Mouse (Mus musculus) heart, adult 8-10 months (tissue): ENCODE results near the gene Gpr107. TPM values are rescaled to one million over a fixed set of nuclear protein-coding genes. Genes with fewer than 3 reads are reported as not detected.

ENCODE experiments used
- DNase-seq: peaks from one replicate; pipeline ENCODE4 v3.0.0; 2022; ENCODE audit warnings: low spot score
- total RNA-seq, 4 experiments: library from RNA; stranded (reverse); gene quantifications; 2 replicates each; pipeline ENCODE4 v1.2.4; 2022

Gene Gpr107
- total RNA-seq, 4 experiments from 2014 or later = 27.1 to 34.5 (median 29.8) TPM

GRCm38 (mm10) chr2:31198621-31199020 is 46.5 kb downstream of the Gpr107 start:
- no peak for DNase-seq

GRCm38 (mm10) chr2:31200051-31200450 is 47.9 kb downstream of the Gpr107 start:
- no peak for DNase-seq

GRCm38 (mm10) chr2:31201851-31202250 is 49.7 kb downstream of the Gpr107 start:
- DNase-seq = no peak

- no peak for DNase-seq
These were observed 50.2 kb downstream of the Gpr107 start for GRCm38 (mm10) chr2:31202357-31202756.

GRCm38 (mm10) chr2:31202956-31203355 is 50.8 kb downstream of the Gpr107 start:
- no peak for DNase-seq

GRCm38 (mm10) chr2:31204677-31205076 is 52.6 kb downstream of the Gpr107 start:
- DNase-seq = no peak

- no peak for DNase-seq
These were observed 54.1 kb downstream of the Gpr107 start for GRCm38 (mm10) chr2:31206211-31206610.

GRCm38 (mm10) chr2:31206882-31207281 is 54.8 kb downstream of the Gpr107 start:
- no peak for DNase-seq

GRCm38 (mm10) chr2:31208544-31209142 is 56.5 kb downstream of the Gpr107 start:
- no peak for DNase-seq

GRCm38 (mm10) chr2:31209525-31209924 is 57.4 kb downstream of the Gpr107 start:
- no peak for DNase-seq

GRCm38 (mm10) chr2:31210144-31210847 is 58.2 kb downstream of the Gpr107 start:
- DNase-seq = no peak

GRCm38 (mm10) chr2:31211204-31211603 is 59.1 kb downstream of the Gpr107 start:
- DNase-seq = no peak

GRCm38 (mm10) chr2:31214211-31214796 is 62.2 kb downstream of the Gpr107 start:
- DNase-seq = no peak

GRCm38 (mm10) chr2:31218611-31219010 is 66.5 kb downstream of the Gpr107 start:
- no peak for DNase-seq

- DNase-seq = no peak
These were observed 67.4 kb downstream of the Gpr107 start for GRCm38 (mm10) chr2:31219470-31219869.

GRCm38 (mm10) chr2:31220844-31221243 is 68.7 kb downstream of the Gpr107 start:
- no peak for DNase-seq

GRCm38 (mm10) chr2:31221582-31221981 is 69.5 kb downstream of the Gpr107 start:
- DNase-seq = no peak

- DNase-seq = no peak
These were observed 76.7 kb downstream of the Gpr107 start for GRCm38 (mm10) chr2:31228768-31229311.

- no peak for DNase-seq
These were observed 87.1 kb downstream of the Gpr107 start for GRCm38 (mm10) chr2:31239203-31239696.

GRCm38 (mm10) chr2:31239833-31240232 is 87.7 kb downstream of the Gpr107 start:
- DNase-seq = no peak

GRCm38 (mm10) chr2:31241639-31242038 is 89.5 kb downstream of the Gpr107 start:
- DNase-seq = no peak

GRCm38 (mm10) chr2:31244216-31244615 is 92.1 kb downstream of the Gpr107 start:
- no peak for DNase-seq

GRCm38 (mm10) chr2:31245051-31245450 is 92.9 kb downstream of the Gpr107 start:
- no peak for DNase-seq
